Mouse (Mus musculus): Measurements from ENCODE around the gene Csf2.

Csf2 gene

DNA sequence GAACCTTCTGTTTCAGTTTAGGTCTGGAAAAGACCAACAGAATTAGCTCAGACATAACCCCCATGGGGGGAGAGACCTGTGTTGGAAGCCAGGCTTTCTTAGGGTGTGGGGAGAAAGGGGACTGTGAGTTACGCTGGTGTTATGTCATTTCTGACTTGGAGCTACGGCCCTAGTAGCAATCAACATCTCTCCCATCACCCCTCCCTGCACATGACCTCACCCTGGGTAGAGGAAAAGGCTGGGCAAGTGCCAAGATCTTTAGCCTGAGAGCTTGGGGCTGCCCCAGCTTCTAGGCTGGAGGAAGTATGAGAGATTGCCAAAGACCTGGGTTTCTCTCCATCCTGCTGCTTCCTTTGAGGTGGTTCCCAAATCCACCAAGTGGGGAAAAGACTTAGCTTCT is 12.5 kb downstream of the Csf2 start:
- no peak for DNase-seq (ENCODE audit: low spot score)

DNA sequence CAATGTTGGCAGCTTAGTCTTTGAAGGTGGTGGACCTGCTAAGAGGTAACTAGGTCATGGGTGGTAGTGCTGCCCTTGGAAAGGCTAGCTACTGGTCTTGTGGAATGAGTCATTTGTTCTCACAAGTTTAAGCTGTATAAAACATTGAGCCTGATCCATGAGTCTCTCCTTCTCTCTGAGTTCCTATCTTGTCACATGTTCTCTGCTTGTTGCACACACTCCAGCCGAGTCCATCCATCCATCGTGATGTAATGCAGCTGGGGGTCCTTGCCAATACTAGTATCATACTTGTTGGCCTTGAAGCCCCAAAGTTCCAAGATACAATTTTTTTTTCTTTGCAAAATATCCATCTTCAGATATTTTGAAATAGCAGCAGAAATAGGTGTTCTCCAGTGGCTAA is 22.0 kb downstream of the Csf2 start:
- DNase-seq (ENCODE audit: low spot score): no peak

DNA sequence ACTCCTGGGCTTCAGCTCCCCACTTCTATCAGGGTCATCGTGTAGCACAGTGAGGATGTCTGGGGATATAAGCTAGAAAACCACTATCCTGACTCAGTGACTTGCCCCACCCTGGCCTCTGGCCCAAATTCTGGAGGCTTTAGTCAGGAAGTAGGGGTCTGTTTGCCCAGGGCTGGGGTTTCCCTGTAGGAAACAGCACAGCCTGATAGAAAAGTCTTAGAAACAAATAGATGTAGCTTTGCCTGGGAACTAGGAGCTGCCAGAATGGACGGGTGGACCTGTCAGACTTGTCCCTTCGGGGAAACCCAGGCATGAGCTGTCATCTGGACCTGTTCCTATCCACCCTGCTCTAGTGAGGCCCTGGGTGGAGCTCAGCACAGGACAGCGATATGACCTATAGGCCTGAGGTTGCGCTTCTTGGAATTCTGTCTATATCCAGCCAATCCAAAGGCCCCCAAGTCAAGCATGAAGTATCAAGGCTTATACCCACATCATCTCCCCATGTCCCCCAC is 24.9 kb downstream of the Csf2 start:
- no peak for DNase-seq (ENCODE audit: low spot score)

DNA sequence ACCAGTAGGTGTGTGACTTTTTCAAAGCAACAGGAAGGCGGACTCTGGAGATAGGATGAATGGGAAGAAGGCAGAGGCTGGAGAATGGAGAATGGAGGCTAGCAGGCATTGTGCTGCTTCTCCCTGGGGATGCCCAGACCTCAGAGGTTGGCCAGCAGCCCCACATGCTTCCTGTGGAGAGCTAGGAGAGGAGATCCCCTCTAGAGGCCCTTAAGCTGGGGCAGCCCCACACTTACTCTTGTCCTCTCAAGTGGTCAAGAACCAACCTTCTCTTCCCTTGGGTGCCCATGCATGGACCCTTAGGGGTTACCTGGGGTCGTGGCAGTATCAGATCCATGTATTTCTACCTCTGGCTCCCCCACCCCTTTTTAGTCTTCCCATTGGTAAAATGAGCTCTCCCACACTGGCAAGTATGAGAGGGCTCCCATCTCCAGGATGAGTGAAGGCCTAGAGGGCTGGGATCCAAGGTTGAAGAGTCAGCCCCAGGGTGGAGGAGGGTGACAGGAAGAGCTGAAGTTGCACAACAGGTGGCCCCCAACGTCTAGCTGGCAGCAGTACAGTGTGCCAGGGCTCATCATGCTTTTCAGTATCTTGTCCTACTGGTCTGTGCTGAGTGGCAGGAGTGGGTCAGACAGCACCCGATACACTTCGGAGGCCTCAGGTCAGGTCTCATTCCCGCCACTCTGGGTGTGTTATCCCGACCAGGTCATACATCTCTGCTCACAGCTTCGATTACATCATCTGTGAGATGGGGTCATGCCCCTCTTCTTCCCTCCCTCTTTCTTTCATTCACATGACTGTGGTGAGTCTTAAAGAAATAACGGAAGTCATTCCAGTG is 25.6 kb downstream of the Csf2 start:
- DNase-seq (ENCODE audit: low spot score): no peak

DNA sequence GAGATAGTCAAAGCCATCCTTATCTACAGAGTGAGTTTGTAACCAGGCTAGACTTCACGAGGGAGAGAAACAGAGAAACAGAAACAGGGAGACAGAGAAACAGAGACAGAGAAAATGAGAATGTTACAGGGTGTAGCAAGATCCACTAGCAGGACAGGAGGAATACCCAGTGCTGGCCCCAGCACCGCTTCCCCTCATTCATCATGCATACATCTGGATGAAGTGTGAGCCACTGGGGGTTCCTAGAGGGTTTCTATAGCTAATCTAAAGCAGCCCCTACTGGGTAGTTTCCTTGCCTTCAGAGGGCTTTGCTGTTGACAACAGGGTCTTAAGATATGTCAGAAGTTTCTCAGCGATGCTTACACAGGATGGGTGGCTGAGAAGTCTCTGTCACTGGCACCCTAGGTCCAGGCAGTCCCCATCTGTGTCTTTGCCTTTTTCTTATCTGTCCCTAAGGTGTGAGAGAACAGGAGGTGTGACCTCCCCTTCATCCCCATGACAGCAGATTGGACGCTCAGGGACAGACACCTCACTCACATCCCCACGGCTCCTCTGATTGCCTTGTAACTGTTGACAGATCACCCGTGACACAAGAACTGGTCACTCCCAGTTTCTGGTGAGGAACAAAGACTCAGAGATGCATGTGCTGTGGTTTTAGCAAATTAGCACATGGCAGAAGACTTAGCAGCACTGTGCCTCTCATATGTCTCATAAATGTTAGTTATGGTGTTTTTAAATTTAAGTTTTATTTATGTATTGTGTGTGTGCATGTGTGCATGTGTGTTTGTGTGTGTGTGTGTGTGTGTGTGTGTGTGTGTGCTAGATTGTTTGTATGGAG is 29.3 kb downstream of the Csf2 start:
- DNase-seq (ENCODE audit: low spot score): no peak

DNA sequence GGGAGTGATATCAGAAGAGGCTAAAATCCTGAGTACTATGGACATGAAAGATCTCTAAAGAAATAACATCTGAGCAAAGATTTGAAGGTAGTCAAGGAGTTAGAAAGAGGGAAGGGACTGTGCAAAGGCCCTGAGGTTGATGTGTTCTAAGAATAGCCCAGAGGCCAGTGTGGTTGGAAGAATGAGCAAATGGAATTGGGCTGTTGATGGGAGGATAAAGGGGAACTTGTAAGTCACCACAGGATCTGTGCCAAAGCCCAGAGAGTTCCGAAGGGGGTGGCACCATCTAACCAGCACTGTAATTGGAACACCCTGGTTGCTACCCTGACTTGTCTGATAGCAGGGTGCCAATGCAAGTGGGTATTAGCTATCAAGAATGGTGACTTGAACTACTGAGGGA is 30.3 kb downstream of the Csf2 start:
- no peak for DNase-seq (ENCODE audit: low spot score)

DNA sequence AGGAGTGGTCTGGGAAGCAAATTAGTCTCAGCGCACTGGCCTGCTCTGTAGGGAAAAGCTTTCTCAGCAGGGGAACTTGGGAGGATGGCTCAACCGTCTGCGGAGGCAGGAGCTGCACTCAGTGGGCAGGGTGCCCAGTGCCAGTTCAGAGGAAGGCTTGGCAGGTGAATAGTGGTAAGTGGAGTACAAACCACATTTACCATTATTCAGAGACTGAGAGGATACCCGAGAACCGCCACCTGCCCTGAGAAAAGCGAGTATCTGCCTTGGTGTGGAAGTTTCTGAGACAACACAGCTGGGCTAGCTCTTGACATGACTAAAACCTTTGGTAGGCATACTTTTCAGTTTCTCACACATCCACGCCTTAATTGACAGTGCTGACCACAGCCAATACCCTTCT is 32.1 kb downstream of the Csf2 start:
- DNase-seq (ENCODE audit: low spot score): no peak

DNA sequence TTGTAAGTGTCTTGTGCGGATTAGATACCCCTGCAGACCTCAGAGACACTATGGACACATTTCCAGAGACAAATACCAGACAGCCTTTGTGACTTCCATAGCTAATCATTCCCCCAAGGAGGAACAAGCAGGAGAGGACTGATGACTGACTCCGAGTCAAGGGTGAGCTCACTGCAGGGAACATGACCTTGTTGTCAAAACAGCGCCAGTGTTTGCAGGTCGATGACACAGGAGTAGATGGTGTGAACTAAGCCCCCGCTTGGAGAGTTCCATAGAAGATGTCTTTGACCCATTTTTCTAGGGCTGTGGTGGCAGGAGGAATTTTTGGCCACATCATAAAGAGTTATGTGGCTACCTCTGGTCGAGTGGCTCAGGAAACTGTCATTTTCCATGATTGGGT is 33.4 kb downstream of the Csf2 start:
- DNase-seq (ENCODE audit: low spot score): no peak

DNA sequence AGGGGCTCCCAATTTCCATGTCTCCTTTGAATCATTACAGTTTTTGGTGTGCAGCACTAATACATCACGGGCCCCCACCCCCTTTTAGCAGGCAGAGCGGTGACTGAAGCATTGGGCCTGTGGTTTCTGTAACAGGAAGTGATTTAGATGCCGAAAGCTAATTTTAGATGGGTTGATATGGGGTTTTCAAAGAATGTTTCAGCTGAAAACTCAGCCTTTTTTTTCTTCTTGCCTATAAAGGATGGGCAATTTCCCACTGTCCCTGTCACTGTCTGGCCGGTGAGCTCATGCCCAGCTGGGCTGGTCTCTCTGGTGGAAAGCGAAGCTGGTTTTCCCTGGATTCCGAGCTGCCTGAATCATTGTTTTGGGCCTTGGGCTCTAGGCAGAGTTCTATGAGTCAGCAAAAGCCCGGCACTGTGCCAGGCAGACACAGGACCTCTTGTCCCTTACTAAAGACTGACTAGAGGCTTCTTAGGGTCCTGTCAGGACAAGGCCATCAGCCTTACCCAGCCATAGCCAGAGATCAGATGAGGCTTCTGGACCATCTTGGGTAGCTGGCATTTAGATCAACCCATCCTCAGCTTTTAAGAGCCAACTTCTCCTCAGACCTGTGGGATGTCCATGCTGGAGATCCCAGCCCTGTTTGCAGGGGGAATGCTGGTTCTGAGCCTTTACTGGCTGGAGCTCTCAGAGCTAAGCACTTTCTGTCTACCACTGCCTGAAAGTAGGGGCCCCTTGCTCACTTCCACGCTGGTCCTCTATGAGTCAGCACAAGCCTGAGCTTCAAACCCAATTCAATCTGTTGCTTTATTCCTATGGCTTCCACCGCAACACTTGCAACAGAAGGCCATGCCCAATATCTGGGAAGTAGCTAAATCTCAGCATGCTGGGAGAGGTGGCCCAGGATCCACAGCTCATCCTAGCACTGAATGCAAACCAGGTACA is 34.7 kb downstream of the Csf2 start:
- DNase-seq (ENCODE audit: low spot score): peak; percentile 29

DNA sequence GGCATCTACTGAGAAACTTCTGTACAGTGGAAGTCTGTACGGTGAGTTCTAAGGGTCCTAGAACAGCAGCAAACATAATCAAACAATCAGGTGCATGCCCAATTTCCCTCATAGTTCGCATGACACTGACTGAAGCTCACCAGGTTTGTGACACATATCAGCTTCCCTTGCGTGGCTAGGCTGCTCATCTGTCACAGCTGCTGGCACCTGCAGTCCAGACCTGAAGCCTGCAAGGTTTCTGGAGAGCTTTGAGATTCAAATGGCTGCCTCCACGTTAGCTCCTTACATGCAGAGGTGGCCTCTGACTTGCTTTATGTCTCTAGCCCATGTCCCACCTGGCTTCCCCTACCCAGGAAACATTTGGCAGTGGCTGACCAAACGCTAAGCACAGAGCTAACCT is 35.8 kb downstream of the Csf2 start:
- no peak for DNase-seq (ENCODE audit: low spot score)

DNA sequence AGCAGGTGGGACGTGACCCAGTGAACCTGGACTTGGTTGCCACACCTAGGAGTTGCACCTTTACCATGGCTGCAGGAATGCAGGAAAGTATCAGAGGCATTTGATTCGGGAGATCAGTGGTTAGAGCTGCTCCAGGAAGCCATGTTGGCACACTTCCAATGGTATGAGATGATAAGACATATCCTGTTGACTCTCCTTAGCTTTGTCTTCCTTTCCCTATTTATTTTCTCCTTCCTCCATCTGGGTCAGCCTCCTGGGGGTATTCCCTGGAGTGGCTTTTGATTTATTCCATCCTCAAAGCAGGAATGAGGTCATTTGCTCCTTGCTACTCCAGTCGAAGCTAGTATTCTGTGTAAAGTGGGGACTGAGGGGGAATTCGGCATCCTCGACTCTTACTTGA is 42.5 kb downstream of the Csf2 start:
- DNase-seq (ENCODE audit: low spot score): no peak

DNA sequence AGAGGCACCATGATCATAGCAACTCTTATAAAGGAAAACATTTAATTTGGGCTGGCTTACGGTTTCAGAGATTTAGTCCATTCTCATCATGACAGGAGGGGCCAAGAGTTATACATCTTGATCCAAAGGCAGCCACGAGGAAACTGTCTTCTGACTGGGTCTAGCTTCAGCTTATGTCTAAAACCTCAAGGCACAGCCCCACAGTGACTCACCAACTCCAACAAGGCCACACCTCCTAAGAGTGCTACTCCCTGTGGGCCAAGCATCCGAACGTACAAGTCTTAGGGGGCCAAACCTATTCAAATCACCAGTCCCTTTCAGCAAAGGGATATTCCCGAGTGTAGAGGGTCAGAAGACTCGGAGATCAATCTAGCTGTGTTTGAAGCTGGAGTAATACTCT is 44.1 kb downstream of the Csf2 start:
- no peak for DNase-seq (ENCODE audit: low spot score)

DNA sequence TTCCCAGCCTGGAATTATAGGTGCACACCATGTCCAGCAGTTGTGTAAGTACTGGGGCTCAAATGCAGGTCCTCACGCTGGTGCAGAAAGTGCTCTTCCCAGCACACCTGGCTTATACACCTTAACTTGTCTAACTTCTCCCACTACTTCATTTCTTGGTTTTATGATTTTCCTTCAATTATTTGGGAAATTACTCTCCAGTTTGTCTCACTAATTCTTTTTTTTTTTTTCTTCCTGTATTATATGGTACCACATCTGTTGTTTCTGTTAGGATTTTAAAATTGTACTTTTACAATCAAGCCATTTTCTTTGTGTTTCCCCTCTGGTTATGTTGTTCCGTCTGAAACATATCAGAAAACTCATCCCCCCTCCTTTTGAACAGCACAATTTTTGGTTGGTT is 44.7 kb downstream of the Csf2 start:
- DNase-seq (ENCODE audit: low spot score): no peak

DNA sequence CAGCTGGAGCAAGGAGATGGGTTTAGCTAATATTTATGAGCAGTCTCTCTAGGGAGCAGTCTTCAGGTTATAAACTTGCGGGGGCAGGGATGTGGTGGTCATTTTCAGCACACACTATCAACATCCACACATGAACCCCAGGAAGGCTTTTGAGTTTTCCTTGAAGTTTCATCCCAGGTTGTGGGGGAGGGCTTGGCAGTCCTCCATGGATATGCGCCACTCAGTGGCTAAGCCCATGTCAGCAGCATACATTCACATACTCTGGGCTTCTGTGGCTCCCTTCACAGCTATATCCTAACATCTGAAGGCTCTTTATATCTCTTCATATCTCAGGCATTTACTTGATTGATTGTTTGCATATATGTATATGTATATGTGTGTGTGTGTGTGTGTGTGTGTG is 46.3 kb downstream of the Csf2 start:
- no peak for DNase-seq (ENCODE audit: low spot score)

DNA sequence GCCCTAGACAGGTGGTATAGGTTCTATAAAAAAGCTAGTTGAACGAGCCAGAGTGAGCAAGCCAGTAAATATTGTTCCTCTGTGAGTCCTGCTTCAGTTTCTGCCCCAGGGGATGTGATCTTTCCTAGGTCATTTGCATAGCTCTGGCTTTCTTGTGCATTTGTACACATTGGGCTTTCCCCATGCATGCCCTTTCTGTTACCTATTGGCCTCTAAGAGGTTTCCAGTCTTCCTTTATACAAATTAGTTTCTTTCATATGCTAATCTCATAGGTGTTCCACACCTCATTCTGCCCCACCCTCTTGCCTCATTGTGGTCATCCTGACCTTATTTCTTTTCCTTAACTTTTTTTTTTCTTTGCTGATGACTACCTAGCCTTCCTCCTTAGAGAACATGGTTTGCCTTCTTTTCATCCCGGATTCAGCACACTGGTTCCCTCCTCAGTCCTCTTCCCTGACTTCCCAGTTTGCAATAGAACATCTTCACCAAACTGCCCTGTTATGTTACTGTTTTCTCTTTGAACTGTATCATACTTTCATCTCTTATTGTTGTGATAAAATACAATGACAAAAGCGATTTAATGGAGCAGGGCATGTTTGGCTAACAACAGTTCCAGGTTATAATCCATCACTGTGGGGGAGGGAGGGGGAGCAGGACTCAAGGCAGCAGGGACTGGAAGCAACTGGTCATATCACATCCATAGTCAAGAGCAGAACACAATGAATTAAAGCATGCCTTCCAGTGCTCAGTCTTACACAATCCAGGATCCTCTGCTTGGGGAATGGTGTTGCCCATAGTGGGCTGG is 47.4 kb downstream of the Csf2 start:
- no peak for DNase-seq (ENCODE audit: low spot score)

DNA sequence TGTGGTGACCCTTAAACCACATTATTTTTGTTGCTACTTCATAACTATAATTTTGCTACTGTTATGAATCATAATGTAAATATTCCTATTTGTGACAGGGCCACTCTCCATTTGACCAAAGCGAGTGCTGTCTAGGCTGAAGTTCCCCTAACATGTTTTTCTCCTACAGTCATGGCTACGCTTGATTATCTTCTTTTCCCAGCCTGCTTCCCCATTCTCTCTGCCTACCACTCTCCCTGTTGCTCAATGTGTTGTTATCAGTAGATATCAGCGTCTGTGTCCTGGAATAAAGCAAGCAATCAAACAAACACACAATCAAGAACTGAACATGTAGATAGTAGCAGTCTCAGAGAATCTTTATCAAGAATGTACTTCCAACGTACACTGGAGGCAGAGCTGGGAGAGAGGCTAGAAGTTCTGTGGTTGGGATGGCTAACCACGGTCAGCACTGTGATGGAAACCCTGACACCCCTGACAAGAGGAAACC is 48.1 kb downstream of the Csf2 start:
- DNase-seq (ENCODE audit: low spot score): no peak

All from left cerebral cortex, adult 11 months (tissue).